Mouse (Mus musculus) cerebellum, adult 2 months (tissue): ENCODE data around the gene Pnkp.

Source experiments
- CTCF ChIP-seq: fragments of 200-500 bp; IDR thresholded peaks from 2 replicates; pipeline ENCODE4 v1.5.1; 2011; ENCODE audit warnings: low read depth, mild to moderate bottlenecking, control low read depth, low read length, moderate library complexity, borderline replicate concordance; ENCODE audit not compliant: insufficient read depth
- POLR2A ChIP-seq: fragments of 200-500 bp; IDR thresholded peaks from 2 replicates; pipeline ENCODE4 v1.6.1; 2011; ENCODE audit warnings: low read length, control low read depth, borderline replicate concordance; ENCODE audit not compliant: insufficient read depth

GRCm38 (mm10) chr7:44836423-44837053 is 20.4 kb upstream of the Pnkp start:
- TF ChIP-seq CTCF (no peak), POLR2A (no peak)
